Mouse (Mus musculus): Measurements from ENCODE around the gene Arid5a.

GRCm38 (mm10) chr1:36298107-36298506, 9.4 kb upstream of the Arid5a start:
- TF ChIP-seq CTCF (IDR thresholded peaks at IDR 0.05; ENCODE audit: low read depth) (no peak), EP300 (optimal IDR thresholded peaks at IDR 0.05) (no peak)
